Mouse (Mus musculus) erythroblast, embryonic 14.5 days (primary cell): Measurements from ENCODE around the gene Zzef1. TPM values are rescaled to one million over a fixed set of nuclear protein-coding genes. Genes with fewer than 3 reads are reported as not detected.

Source experiments
- H3K27me3 ChIP-seq: 2 replicates; pipeline ENCODE4 v1.6.1; 2012; ENCODE audit warnings: inconsistent platforms; ENCODE audit not compliant: control insufficient read depth
- H3K36me3 ChIP-seq: 2 replicates; pipeline ENCODE4 v1.6.1; 2012; ENCODE audit warnings: mild to moderate bottlenecking, inconsistent platforms; ENCODE audit not compliant: control insufficient read depth
- H3K4me1 ChIP-seq: 2 replicates; pipeline ENCODE4 v1.6.1; 2012; ENCODE audit warnings: inconsistent platforms; ENCODE audit not compliant: control insufficient read depth
- H3K4me3 ChIP-seq: replicated peaks from 2 replicates; pipeline ENCODE3; 2012; ENCODE audit warnings: moderate library complexity, mild to moderate bottlenecking, inconsistent platforms
- H3K9me3 ChIP-seq: 2 replicates; pipeline ENCODE4 v1.6.1; 2012; ENCODE audit warnings: low read length, inconsistent platforms, mixed read lengths; ENCODE audit not compliant: control insufficient read depth
- GATA1 ChIP-seq: IDR thresholded peaks from 2 replicates; pipeline ENCODE4 v1.6.1; 2012; ENCODE audit warnings: low read length, inconsistent platforms, mixed read lengths
- TAL1 ChIP-seq: IDR thresholded peaks from 3 replicates; pipeline ENCODE4 v1.6.1; 2012; ENCODE audit warnings: low read length, inconsistent platforms, mixed read lengths
- polyA plus RNA-seq: library from polyadenylated mRNA; stranded (reverse); fragments of >175 nt; gene quantifications from 2 replicates; pipeline ENCODE4 v1.2.3, GENCODE M21; 2012

The Zzef1 gene
- 0.47 and 0.55 TPM in 2 replicates for polyA plus RNA-seq

GRCm38 (mm10) chr11:72795455-72796295 is at the start of gene Zzef1, which contains the start of gene Cyb5d2:
TSS of gene Zzef1 (plus strand) at chr11:72796226.
TSS of gene Cyb5d2 (minus strand) at chr11:72796142.
- H3K9me3 ChIP-seq, result no peaks in the 10 kb centered on the region
- TF ChIP-seq TAL1, result no peak
- TF ChIP-seq GATA1, result no peak
- peaks cover 47% of the 10 kb centered on the region for H3K4me1 ChIP-seq
- H3K4me3 ChIP-seq, result peak within 1 kb of the TSS; percentile 81
- H3K36me3 ChIP-seq, result peaks cover 14% of the 10 kb centered on the region
- no peaks in the 10 kb centered on the region for H3K27me3 ChIP-seq

GRCm38 (mm10) chr11:72751956-72752355 is 44.1 kb upstream of the Zzef1 start:
- Histone ChIP-seq H3K27me3 (no peaks in the 10 kb centered on the region), H3K36me3 (peaks cover 99% of the 10 kb centered on the region), H3K4me1 (no peaks in the 10 kb centered on the region), H3K4me3 (no peak overlapping the region), H3K9me3 (no peaks in the 10 kb centered on the region)
- TF ChIP-seq TAL1 (no peak), GATA1 (no peak)

DNA sequence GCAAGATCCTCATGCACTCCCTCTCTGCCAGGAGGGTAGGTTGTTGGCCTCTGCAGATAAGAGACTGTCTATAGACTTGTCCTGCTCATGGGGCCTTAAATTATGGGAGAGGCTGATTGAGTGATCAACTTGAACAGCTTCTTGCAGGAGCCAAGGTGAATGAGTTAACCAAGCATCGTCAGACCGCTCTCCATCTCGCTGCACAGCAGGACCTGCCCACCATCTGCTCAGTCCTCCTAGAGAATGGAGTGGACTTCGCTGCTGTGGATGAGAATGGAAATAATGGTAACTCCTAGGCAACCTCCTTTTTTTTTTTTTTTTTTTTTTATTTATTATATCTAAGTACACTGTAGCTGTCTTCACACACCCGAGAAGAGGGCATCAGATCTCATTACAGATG is 37.7 kb upstream of the Zzef1 start:
- TF ChIP-seq TAL1 (no peak), GATA1 (no peak)
- no peaks in the 10 kb centered on the region for H3K27me3 ChIP-seq
- no peaks in the 10 kb centered on the region for H3K4me1 ChIP-seq
- peaks cover 98% of the 10 kb centered on the region for H3K36me3 ChIP-seq
- H3K9me3 ChIP-seq, result no peaks in the 10 kb centered on the region
- H3K4me3 ChIP-seq, result no peak overlapping the region

DNA sequence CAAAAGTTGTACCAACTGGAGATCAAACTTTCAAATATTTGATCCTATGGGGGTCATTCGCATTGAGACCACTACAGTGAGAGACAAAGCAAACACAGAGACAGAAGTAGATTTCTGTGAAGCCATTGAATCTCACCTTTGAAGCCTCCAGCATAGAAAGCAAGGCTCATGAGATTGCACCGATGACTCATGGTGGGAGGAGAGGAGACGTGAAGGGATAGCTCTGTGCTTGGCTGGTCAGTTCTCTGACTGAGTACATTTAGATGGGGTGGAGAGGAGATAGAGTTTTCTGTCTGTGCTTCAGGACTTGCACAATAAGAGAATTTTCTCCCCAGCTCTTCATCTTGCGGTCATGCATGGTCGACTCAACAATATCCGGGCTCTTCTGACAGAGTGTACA is 36.4 kb upstream of the Zzef1 start:
- no peak for TF ChIP-seq GATA1
- TF ChIP-seq TAL1, result no peak
- no peaks in the 10 kb centered on the region for H3K9me3 ChIP-seq
- no peaks in the 10 kb centered on the region for H3K4me1 ChIP-seq
- H3K4me3 ChIP-seq, result no peak overlapping the region
- no peaks in the 10 kb centered on the region for H3K27me3 ChIP-seq
- peaks cover 98% of the 10 kb centered on the region for H3K36me3 ChIP-seq

DNA sequence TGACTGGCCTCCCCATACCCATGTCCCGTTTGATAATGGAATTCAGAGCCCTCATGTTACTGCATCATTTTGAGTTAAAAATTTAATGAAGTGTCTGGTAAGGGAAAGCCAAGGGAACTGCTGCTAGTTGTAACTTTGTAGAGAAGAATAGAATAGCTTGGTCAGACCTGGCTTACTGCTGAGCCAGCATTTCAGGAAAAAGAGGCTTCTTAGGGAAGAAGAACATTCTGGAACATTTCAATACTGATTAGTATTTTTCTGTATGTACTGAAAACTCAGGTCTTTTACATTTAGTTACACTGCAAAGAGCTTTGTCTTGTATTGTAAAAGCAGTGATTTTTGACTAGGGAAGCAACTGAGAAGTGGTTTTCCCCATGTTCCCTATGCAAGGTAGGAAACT is 35.2 kb upstream of the Zzef1 start:
- no peaks in the 10 kb centered on the region for H3K9me3 ChIP-seq
- no peaks in the 10 kb centered on the region for H3K4me1 ChIP-seq
- H3K4me3 ChIP-seq, result no peak overlapping the region
- TF ChIP-seq GATA1 (no peak), TAL1 (no peak)
- H3K27me3 ChIP-seq, result no peaks in the 10 kb centered on the region
- peaks cover 94% of the 10 kb centered on the region for H3K36me3 ChIP-seq

- no peaks in the 10 kb centered on the region for H3K4me1 ChIP-seq
- no peaks in the 10 kb centered on the region for H3K27me3 ChIP-seq
- H3K36me3 ChIP-seq, result peaks cover 88% of the 10 kb centered on the region
These were observed 31.8 kb upstream of the Zzef1 start for GRCm38 (mm10) chr11:72764270-72764669.

GRCm38 (mm10) chr11:72767716-72768115 is 28.3 kb upstream of the Zzef1 start:
- Histone ChIP-seq H3K9me3 (no peaks in the 10 kb centered on the region), H3K4me3 (no peak overlapping the region), H3K36me3 (peaks cover 70% of the 10 kb centered on the region), H3K4me1 (no peaks in the 10 kb centered on the region), H3K27me3 (no peaks in the 10 kb centered on the region)
- TF ChIP-seq GATA1, result no peak
- TF ChIP-seq TAL1, result no peak

More at GRCm38 (mm10) chr11:72764270-72764669, 31.8 kb upstream of the Zzef1 start:
- no peak for TF ChIP-seq GATA1
- no peak for TF ChIP-seq TAL1
- no peaks in the 10 kb centered on the region for H3K9me3 ChIP-seq
- H3K4me3 ChIP-seq, result no peak overlapping the region

DNA sequence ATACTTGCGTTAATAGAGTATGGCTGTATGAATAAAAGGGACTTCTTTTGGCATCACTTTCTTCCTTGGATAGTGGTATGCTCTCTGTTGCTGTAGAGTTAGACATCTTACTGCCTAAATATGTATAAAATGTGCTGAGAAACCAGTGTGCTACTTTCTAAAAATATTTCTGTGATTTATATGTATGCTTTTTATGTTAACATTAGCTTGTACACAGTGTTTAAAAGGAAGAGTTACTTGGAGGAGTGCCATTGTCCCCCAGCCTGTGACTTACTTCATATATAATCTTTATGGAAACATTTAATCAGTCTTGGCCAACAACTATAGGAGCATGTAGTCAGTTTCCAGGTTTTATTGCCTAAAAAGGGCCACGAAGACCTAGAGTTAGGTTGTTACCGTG is 27.0 kb upstream of the Zzef1 start:
- H3K27me3 ChIP-seq, result no peaks in the 10 kb centered on the region
- peaks cover 57% of the 10 kb centered on the region for H3K36me3 ChIP-seq
- no peak for TF ChIP-seq TAL1
- TF ChIP-seq GATA1, result no peak
- no peaks in the 10 kb centered on the region for H3K4me1 ChIP-seq
- no peaks in the 10 kb centered on the region for H3K9me3 ChIP-seq
- H3K4me3 ChIP-seq, result no peak overlapping the region

DNA sequence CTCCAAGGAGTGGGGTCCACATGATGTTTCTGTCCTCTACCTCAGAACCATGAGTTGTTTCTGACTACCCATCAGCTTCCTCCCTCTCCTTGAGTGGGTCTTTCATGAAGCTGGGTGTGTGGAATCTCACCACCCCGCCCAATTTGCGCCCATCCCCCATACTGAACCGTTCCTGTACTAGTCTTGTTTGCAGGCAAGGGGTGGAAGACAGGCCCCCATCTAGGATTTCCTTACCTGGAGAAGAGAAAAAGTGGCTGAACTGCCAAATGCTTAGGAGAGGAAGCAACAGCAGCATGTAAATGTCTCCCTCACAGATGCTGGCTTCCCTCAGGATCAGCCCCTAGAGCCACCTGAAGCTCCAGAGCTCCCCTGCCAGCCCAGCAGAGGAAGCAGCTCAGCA is 25.7 kb upstream of the Zzef1 start:
- no peaks in the 10 kb centered on the region for H3K27me3 ChIP-seq
- H3K4me1 ChIP-seq, result no peaks in the 10 kb centered on the region
- TF ChIP-seq GATA1, result no peak
- no peaks in the 10 kb centered on the region for H3K9me3 ChIP-seq
- peaks cover 48% of the 10 kb centered on the region for H3K36me3 ChIP-seq
- no peak overlapping the region for H3K4me3 ChIP-seq
